Mouse (Mus musculus) C2C12 (cell line): ENCODE results near the gene Bco2. TPM values are rescaled to one million over a fixed set of nuclear protein-coding genes. Genes with fewer than 3 reads are reported as not detected.

Source experiments
- H3K27me3 ChIP-seq: one replicate; pipeline ENCODE4 v1.6.1; 2011; ENCODE audit not compliant: control insufficient read depth, insufficient read depth, insufficient read length
- H3K36me3 ChIP-seq: one replicate; pipeline ENCODE4 v1.6.1; 2011; ENCODE audit not compliant: control insufficient read depth, insufficient read depth
- H3K4me3 ChIP-seq: one replicate; pipeline ENCODE4 v1.5.1; 2011; ENCODE audit warnings: mild to moderate bottlenecking, control low read depth; ENCODE audit not compliant: poor library complexity, insufficient read depth, severe bottlenecking
- H3K79me2 ChIP-seq: one replicate; pipeline ENCODE4 v1.6.1; 2011; ENCODE audit not compliant: control insufficient read depth, insufficient read depth
- H3K79me3 ChIP-seq: one replicate; pipeline ENCODE4 v1.6.1; 2011; ENCODE audit warnings: low read depth, control low read depth
- H3ac ChIP-seq: one replicate; pipeline ENCODE3; 2011; ENCODE audit warnings: low read depth; ENCODE audit not compliant: control insufficient read depth, insufficient read length
- CEBPB ChIP-seq: IDR thresholded peaks from one replicate; pipeline ENCODE4 v1.6.1; 2011; ENCODE audit warnings: low read depth, mild to moderate bottlenecking, control low read depth, moderate library complexity
- MAX ChIP-seq: IDR thresholded peaks from one replicate; pipeline ENCODE4 v1.6.1; 2011; ENCODE audit warnings: mild to moderate bottlenecking, control low read depth
- MYOG ChIP-seq: IDR thresholded peaks from one replicate; pipeline ENCODE4 v1.6.1; 2011; ENCODE audit not compliant: control insufficient read depth, insufficient read length; ENCODE audit errors: extremely low read depth
- USF1 ChIP-seq: IDR thresholded peaks from one replicate; pipeline ENCODE4 v1.6.1; 2011; ENCODE audit warnings: low read depth, mild to moderate bottlenecking, control low read depth, moderate library complexity
- polyA plus RNA-seq: library from polyadenylated mRNA; unstranded; fragments of >200 nt; fragmentation: generic; extraction: Trizol; gene quantifications from one replicate; pipeline ENCODE4 v1.2.1, GENCODE M21; 2012; ENCODE audit warnings: missing spikeins

Bco2 gene
- polyA plus RNA-seq, 1 experiment = 0.02 TPM

- no peaks in the 10 kb centered on the region for H3K27me3 ChIP-seq
- no peak overlapping the region for H3K4me3 ChIP-seq
- no peak overlapping the region for H3ac ChIP-seq
- H3K79me2 ChIP-seq = no peaks in the 10 kb centered on the region
- H3K36me3 ChIP-seq = no peaks in the 10 kb centered on the region
- no peak for TF ChIP-seq USF1
- no peak for TF ChIP-seq CEBPB
- no peak for TF ChIP-seq MYOG
- TF ChIP-seq MAX = no peak
- H3K79me3 ChIP-seq = no peaks in the 10 kb centered on the region
Measured at GRCm38 (mm10) chr9:50485521-50485920, 69.5 kb downstream of the Bco2 start.

Other genes with a start within 250 kb of the Bco2 start
- gene Rpl10-ps3, start 210.2 kb downstream of the Bco2 start, polyA plus RNA-seq = 92.7 TPM
- gene Plet1, start 60.7 kb downstream of the Bco2 start, polyA plus RNA-seq = 0.35 TPM
- 11.0 TPM for gene Pts, start 26.5 kb downstream of the Bco2 start, polyA plus RNA-seq
- gene Il18, start 354 bp downstream of the Bco2 start, polyA plus RNA-seq = 0.81 TPM
- not detected for gene Tex12, start 6.1 kb upstream of the Bco2 start, polyA plus RNA-seq
- gene Sdhd, start 48.6 kb upstream of the Bco2 start, polyA plus RNA-seq = 244 TPM
- gene Timm8b, start 48.7 kb upstream of the Bco2 start, polyA plus RNA-seq = 195 TPM
- gene Pih1d2, start 62.1 kb upstream of the Bco2 start, polyA plus RNA-seq = 2.5 TPM
- 3.6 TPM for gene Nkapd1, start 62.3 kb upstream of the Bco2 start, polyA plus RNA-seq
- gene Dlat, start 104.6 kb upstream of the Bco2 start, polyA plus RNA-seq = 42.1 TPM
- 1.2 TPM for gene Dixdc1, start 184.3 kb upstream of the Bco2 start, polyA plus RNA-seq
- 1.3 TPM for gene 2310030G06Rik, start 191.4 kb upstream of the Bco2 start, polyA plus RNA-seq
- 224 TPM for gene Cryab, start 196.1 kb upstream of the Bco2 start, polyA plus RNA-seq
- 36.4 TPM for gene Hspb2, start 197.2 kb upstream of the Bco2 start, polyA plus RNA-seq
- 4.4 TPM for gene Fdxacb1, start 213.1 kb upstream of the Bco2 start, polyA plus RNA-seq
- gene Alg9, start 219.8 kb upstream of the Bco2 start, polyA plus RNA-seq = 23.0 TPM
- gene 1110032A03Rik, start 220.3 kb upstream of the Bco2 start, polyA plus RNA-seq = 4.8 TPM